Mouse (Mus musculus): ENCODE measurements at regions not wholly inside any gene's neighbourhood (a gene's known extent, or its start where the extent isn't known, plus 50 kb on each side); places are given as distances from the start of the nearest gene placed in this dataset.

GRCm38 (mm10) chr7:58310096-58310495 is 345.9 kb upstream of the Atp10a start:
- in situ Hi-C loops (cut with MboI, MseI), result loop anchor here (25.0 kb wide), 1 partner anchor 1452 kb away; no protein-coding TSS in a partner anchor

- in situ Hi-C loops (cut with MboI, MseI), result loop anchor here (25.0 kb wide), 1 partner anchor 1440 kb away; no protein-coding TSS in a partner anchor
These were observed 333.6 kb upstream of the Atp10a start for GRCm38 (mm10) chr7:58322381-58322780.

GRCm38 (mm10) chr7:58367384-58367783 is 288.6 kb upstream of the Atp10a start:
- in situ Hi-C loops (cut with MboI, MseI), result no loop called here

GRCm38 (mm10) chr7:58383401-58383800 is 272.6 kb upstream of the Atp10a start:
- in situ Hi-C loops (cut with MboI, MseI), result no loop called here

GRCm38 (mm10) chr7:58388326-58388725 is 267.6 kb upstream of the Atp10a start:
- in situ Hi-C loops (cut with MboI, MseI), result no loop called here

- in situ Hi-C loops (cut with MboI, MseI), result loop anchor here (10.0 kb wide), 1 partner anchor 282 kb away; no protein-coding TSS in a partner anchor
These were observed 263.4 kb upstream of the Atp10a start for GRCm38 (mm10) chr7:58392391-58393115.

- in situ Hi-C loops (cut with MboI, MseI), result loop anchor here (10.0 kb wide), 1 partner anchor 277 kb away; no protein-coding TSS in a partner anchor
These were observed 258.0 kb upstream of the Atp10a start for GRCm38 (mm10) chr7:58397992-58398391.

GRCm38 (mm10) chr7:58398558-58399144 is 257.3 kb upstream of the Atp10a start:
- in situ Hi-C loops (cut with MboI, MseI), result loop anchor here (10.0 kb wide), 1 partner anchor 276 kb away; no protein-coding TSS in a partner anchor

- in situ Hi-C loops (cut with MboI, MseI), result loop anchor here (10.0 kb wide), 1 partner anchor 276 kb away; no protein-coding TSS in a partner anchor
These were observed 256.8 kb upstream of the Atp10a start for GRCm38 (mm10) chr7:58399145-58399604.

- in situ Hi-C loops (cut with MboI, MseI), result loop anchor here (5.0 to 10.0 kb wide), 3 partner anchors 58 to 823 kb away; no protein-coding TSS in a partner anchor
These were observed 256.3 kb upstream of the Atp10a start for GRCm38 (mm10) chr7:58399651-58400050.

- in situ Hi-C loops (cut with MboI, MseI), result loop anchor here (5.0 kb wide), 2 partner anchors 57 to 822 kb away; no protein-coding TSS in a partner anchor
These were observed 255.4 kb upstream of the Atp10a start for GRCm38 (mm10) chr7:58400594-58400993.

- in situ Hi-C loops (cut with MboI, MseI), result no loop called here
These were observed 218.9 kb upstream of the Atp10a start for GRCm38 (mm10) chr7:58436888-58437625.

- in situ Hi-C loops (cut with MboI, MseI), result no loop called here
These were observed 213.3 kb upstream of the Atp10a start for GRCm38 (mm10) chr7:58442535-58443184.

- in situ Hi-C loops (cut with MboI, MseI), result no loop called here
These were observed 212.7 kb upstream of the Atp10a start for GRCm38 (mm10) chr7:58443297-58443696.

GRCm38 (mm10) chr7:58445781-58446180 is 210.2 kb upstream of the Atp10a start:
- in situ Hi-C loops (cut with MboI, MseI), result no loop called here

GRCm38 (mm10) chr7:58446261-58446660 is 209.7 kb upstream of the Atp10a start:
- in situ Hi-C loops (cut with MboI, MseI), result no loop called here

- in situ Hi-C loops (cut with MboI, MseI), result no loop called here
These were observed 207.2 kb upstream of the Atp10a start for GRCm38 (mm10) chr7:58448727-58449126.

- in situ Hi-C loops (cut with MboI, MseI), result no loop called here
These were observed 204.0 kb upstream of the Atp10a start for GRCm38 (mm10) chr7:58451981-58452380.

- in situ Hi-C loops (cut with MboI, MseI), result loop anchor here (5.0 kb wide), 1 partner anchor 56 kb away; no protein-coding TSS in a partner anchor
These were observed 197.8 kb upstream of the Atp10a start for GRCm38 (mm10) chr7:58458146-58458545.

GRCm38 (mm10) chr7:58460939-58461338 is 195.0 kb upstream of the Atp10a start:
- in situ Hi-C loops (cut with MboI, MseI), result no loop called here

GRCm38 (mm10) chr7:58473150-58473549 is 182.8 kb upstream of the Atp10a start:
- in situ Hi-C loops (cut with MboI, MseI), result no loop called here

All from T-helper 1 cell (primary cell).